Mouse (Mus musculus): ENCODE results near the gene Tmem252.

- TF ChIP-seq CTCF (IDR thresholded peaks at IDR 0.05; ENCODE audit: control insufficient read depth, insufficient read depth, low read length): no peak
- no peak for TF ChIP-seq POLR2A (IDR thresholded peaks at IDR 0.05; ENCODE audit: borderline replicate concordance, control insufficient read depth, low read depth, low read length)
These were observed 32.8 kb upstream of the Tmem252 start for GRCm38 (mm10) chr19:24640982-24641381.
